Mouse (Mus musculus) embryonic facial prominence, embryonic 13.5 days (tissue): ENCODE measurements at regions not wholly inside any gene's neighbourhood (a gene's known extent, or its start where the extent isn't known, plus 50 kb on each side); places are given as distances from the start of the nearest gene placed in this dataset.
"Not testable (repeated sequence)": the region's sequence is repeated elsewhere in the genome, so short reads cannot be mapped to it uniquely, and the experiment has no call there.

Experiments
- ATAC-seq: fragments of 200-750 bp; cut with Nextera tagmentation; 2 replicates; pipeline ENCODE4 v1.8.0; 2017; ENCODE audit warnings: low read depth; ENCODE audit not compliant: insufficient number of reproducible peaks, insufficient read depth, low FRiP score, low TSS enrichment
- H3K27ac ChIP-seq: fragments of 300-500 bp; sonication (generic); 2 replicates; pipeline ENCODE4 v1.5.1; 2015; ENCODE audit warnings: moderate library complexity, mild to moderate bottlenecking, inconsistent platforms
- H3K27me3 ChIP-seq: fragments of 300-500 bp; sonication (generic); 2 replicates; pipeline ENCODE4 v1.6.1; 2015; ENCODE audit warnings: mild to moderate bottlenecking, inconsistent platforms
- H3K36me3 ChIP-seq: fragments of 300-500 bp; sonication (generic); 2 replicates; pipeline ENCODE4 v1.6.1; 2015; ENCODE audit warnings: mild to moderate bottlenecking, inconsistent platforms
- H3K4me1 ChIP-seq: fragments of 300-500 bp; sonication (generic); 2 replicates; pipeline ENCODE4 v1.6.1; 2015; ENCODE audit warnings: inconsistent platforms
- H3K4me2 ChIP-seq: fragments of 300-500 bp; sonication (generic); 2 replicates; pipeline ENCODE4 v1.6.1; 2015; ENCODE audit warnings: moderate library complexity, mild to moderate bottlenecking, inconsistent platforms
- H3K4me3 ChIP-seq: fragments of 300-500 bp; sonication (generic); 2 replicates; pipeline ENCODE4 v1.5.1; 2015; ENCODE audit warnings: mild to moderate bottlenecking, inconsistent platforms
- H3K9ac ChIP-seq: fragments of 300-500 bp; sonication (generic); 2 replicates; pipeline ENCODE4 v1.6.1; 2015; ENCODE audit warnings: mild to moderate bottlenecking, inconsistent platforms
- H3K9me3 ChIP-seq: fragments of 300-500 bp; sonication (generic); 2 replicates; pipeline ENCODE4 v1.6.1; 2016; ENCODE audit warnings: inconsistent platforms
- WGBS: fragments of 180-500 bp; shearing (Covaris S2); methylation state at CpG from one replicate; pipeline ENCODE4 v1.1.7; 2015; ENCODE audit warnings: mixed read lengths; 5-methylcytosine and 5-hydroxymethylcytosine counted together

DNA sequence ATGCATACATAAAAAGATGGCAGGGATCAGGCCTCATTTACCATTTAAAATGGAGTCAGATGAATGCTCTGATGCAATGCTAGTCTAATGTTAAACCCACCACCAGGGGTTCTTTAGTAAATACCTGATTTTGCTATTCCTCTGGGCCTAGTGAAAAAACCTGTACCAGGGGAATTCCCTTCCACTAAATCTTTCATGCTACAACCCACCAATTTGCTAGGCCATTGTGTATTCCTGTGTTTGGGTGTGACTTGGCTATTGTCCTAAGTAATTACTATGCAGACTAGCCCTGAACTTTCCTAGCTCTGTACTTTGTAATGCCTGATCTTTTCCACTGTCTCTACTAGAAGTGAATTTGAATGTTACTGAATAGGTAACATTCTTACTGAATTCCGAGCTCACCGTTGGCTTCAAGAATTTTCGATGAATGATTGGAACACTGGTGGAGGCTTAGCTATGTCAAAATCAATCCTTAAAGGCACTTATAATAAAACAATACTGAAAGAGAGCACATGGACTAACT is 99.7 kb upstream of the Sec61g start:
- H3K4me1 ChIP-seq: peaks cover 11% of the 10 kb centered on the region; the same call in 1 of the 2 replicates
- WGBS: 92% methylated on average over 3 of the region's 3 CpGs

DNA sequence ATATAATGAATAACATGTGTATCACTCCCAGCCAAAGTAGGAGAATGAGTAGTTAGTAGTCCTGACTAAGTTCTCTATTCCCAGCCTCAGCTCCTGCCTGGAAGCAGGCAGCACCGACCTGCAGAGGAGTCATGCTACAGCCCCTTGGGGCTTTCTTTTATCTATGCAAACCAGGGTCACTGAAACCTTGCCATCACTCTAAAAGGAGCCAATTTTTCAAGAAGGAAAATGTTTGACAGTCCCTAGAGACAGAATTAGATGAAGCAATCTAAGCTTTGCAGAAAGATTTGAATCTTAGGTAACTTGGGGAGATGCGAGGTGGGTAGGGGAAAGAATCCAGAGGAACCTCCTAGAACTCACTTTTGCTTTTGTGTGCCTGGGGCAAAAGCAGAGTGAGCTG is 103.5 kb upstream of the Sec61g start:
- no peak overlapping the region for H3K4me2 ChIP-seq
- no peak for ATAC-seq
- no peak overlapping the region for H3K4me3 ChIP-seq
- no peak overlapping the region for H3K9ac ChIP-seq
- H3K27me3 ChIP-seq: no peaks in the 10 kb centered on the region
- H3K4me1 ChIP-seq: peaks cover 3% of the 10 kb centered on the region; the same call in 1 of the 2 replicates
- WGBS: 30% methylated on average over 2 of the region's 2 CpGs
- H3K36me3 ChIP-seq: no peaks in the 10 kb centered on the region
- H3K27ac ChIP-seq: no peak overlapping the region
- no peaks in the 10 kb centered on the region for H3K9me3 ChIP-seq

More for the DNA sequence above, 99.7 kb upstream of the Sec61g start:
- H3K27me3 ChIP-seq, H3K4me3 ChIP-seq, ATAC-seq, H3K27ac ChIP-seq, H3K9me3 ChIP-seq, H3K9ac ChIP-seq, H3K4me2 ChIP-seq, H3K36me3 ChIP-seq: not testable (repeated sequence)

DNA sequence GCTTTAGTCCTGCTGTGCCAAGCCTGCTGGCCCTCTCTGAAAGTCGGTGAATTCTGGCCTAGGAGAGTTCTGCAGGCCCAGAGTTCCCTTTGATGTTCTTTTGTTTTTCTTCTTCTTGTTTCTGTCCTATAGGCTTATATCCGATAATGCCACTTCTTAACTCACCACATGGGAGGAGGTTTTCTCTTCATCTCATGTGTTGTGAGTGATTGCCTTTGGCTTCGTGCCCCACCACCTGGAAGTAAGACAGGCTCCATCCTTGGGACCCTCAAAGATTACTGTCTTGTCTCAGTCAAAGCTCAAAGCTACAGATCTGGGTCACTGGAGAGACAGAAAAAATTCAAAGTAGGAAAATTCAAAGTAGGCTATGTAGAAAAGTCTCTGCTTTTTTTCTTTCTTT is 104.2 kb upstream of the Sec61g start:
- H3K4me2 ChIP-seq: no peak overlapping the region
- H3K4me1 ChIP-seq: no peaks in the 10 kb centered on the region
- no peaks in the 10 kb centered on the region for H3K36me3 ChIP-seq
- H3K27ac ChIP-seq: no peak overlapping the region
- 62% methylated on average over 3 of the region's 3 CpGs for WGBS
- no peaks in the 10 kb centered on the region for H3K27me3 ChIP-seq
- H3K9me3 ChIP-seq: no peaks in the 10 kb centered on the region
- no peak overlapping the region for H3K4me3 ChIP-seq
- H3K9ac ChIP-seq: no peak overlapping the region
- ATAC-seq: 0 out of 2 replicates have a peak, but pooled peaks have one; percentile 59

DNA sequence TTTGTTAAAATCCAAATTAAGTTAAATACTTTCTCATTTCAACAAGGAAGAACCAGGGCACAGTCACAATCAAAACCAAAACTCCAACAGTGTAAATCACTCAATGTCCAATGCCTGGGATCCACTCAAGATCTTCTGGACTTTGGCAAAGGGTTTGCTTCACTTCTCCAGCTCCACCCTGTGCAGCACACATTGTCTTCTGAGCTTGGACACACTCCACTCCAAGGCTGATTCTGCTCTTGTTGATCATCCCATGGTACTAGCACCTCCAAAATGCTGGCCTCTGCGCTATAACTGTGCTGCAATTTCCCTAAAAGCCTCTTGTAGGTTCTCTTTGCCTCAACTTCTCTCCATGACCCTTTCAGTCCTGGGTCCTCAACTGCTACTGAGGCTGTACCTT is 111.5 kb upstream of the Sec61g start:
- H3K4me3 ChIP-seq: no peak overlapping the region
- H3K27me3 ChIP-seq: no peaks in the 10 kb centered on the region
- H3K9ac ChIP-seq: no peak overlapping the region
- H3K4me2 ChIP-seq: no peak overlapping the region
- H3K4me1 ChIP-seq: no peaks in the 10 kb centered on the region
- 88% methylated on average over 1 of the region's 1 CpGs for WGBS
- H3K36me3 ChIP-seq: no peaks in the 10 kb centered on the region
- no peak for ATAC-seq
- H3K27ac ChIP-seq: no peak overlapping the region
- H3K9me3 ChIP-seq: no peaks in the 10 kb centered on the region

DNA sequence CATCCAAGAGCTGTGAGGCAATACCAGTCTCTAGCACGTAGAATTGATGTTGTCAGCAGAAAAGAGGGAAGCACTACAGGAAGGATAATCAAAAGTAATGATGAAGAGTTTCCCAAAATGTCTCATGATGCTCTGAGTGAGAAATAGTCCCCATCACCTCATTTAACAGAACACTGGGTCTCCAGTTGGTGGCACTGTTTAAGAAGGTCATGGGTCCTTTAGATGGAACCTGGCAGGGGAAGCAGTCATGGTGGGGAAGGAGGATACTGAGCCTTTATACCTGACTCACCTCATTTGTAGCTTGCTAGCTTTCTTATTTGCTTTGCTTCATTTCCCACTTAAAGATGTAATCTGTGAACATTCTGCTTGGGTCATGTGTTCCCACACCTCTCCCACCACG is 115.4 kb upstream of the Sec61g start:
- Histone ChIP-seq H3K27ac (no peak overlapping the region), H3K4me2 (no peak overlapping the region), H3K9ac (no peak overlapping the region), H3K4me3 (no peak overlapping the region), H3K36me3 (no peaks in the 10 kb centered on the region), H3K4me1 (no peaks in the 10 kb centered on the region), H3K9me3 (no peaks in the 10 kb centered on the region), H3K27me3 (no peaks in the 10 kb centered on the region)
- 76% methylated on average over 2 of the region's 2 CpGs for WGBS
- ATAC-seq: no peak

DNA sequence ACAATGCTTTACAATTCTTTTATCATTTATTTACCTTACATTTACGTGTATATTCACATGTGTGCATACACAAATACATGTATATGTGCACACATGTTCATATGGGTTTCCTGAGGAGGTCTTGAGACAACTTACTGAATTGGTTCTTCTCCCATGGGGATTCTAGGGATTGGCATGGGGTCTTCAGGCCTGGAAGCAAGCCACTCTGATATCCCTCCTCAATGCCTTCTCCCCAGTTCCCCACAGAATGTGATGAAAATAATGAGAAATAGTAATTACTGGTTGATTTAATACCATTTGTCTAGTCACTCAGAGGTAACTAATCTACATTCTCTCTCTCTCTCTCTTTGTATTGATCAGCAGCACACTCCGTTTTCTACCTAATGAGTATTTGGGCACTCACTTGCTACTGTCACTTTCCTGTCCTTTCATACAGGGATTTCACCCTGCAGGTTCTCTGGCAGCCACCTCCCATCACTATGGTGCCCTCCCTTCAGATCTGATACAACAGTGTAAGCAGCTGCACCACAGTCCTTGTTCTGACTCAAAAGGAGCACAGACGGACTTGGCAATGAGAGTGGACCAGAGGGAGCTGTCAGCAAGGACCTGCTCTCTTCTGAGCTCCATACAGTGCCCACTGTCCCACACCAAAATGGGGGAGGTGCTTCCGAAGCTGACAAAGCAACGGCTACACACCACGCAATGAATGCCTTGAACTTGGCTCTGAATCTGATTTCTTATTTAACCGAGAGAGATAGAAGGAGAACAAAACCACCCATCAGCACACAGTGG is 119.2 kb upstream of the Sec61g start:
- no peak overlapping the region for H3K4me3 ChIP-seq
- no peaks in the 10 kb centered on the region for H3K36me3 ChIP-seq
- 82% methylated on average over 7 of the region's 7 CpGs for WGBS

DNA sequence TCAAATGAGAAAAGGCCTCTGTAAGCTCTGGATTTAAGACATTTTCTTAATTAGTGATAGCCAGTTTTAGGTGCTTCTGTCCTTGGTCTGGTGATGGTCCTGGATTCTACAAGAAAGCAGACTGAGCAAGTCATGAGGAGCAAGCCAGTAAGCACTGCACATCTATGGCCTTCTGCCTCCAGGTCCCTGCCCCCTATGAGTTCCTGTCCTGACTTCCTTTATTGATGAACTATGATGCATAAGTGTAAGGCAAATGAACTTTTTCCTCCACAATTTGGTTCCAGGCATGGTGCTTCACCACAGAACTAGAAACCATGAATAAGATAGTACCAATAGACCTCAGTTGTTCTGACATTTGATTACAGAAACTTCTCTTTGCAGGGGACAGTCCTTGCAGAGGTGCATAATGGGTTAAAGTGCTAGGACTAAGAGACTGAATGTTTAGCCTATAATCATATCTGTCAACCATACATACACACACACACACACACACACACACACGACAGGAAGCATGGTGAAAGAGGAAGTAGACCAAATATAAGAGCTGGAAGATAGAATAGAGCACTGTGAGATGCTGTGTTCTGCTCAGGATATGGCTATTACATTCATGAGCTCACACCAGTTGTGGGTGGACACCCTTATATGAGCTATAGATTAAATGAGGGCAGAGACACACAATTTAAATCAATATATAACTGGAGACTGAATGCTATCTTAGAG is 121.3 kb upstream of the Sec61g start:
- H3K27ac ChIP-seq: no peak overlapping the region
- no peak for ATAC-seq
- no peaks in the 10 kb centered on the region for H3K9me3 ChIP-seq
- H3K27me3 ChIP-seq: no peaks in the 10 kb centered on the region
- no peaks in the 10 kb centered on the region for H3K36me3 ChIP-seq
- H3K4me1 ChIP-seq: no peaks in the 10 kb centered on the region
- no peak overlapping the region for H3K4me3 ChIP-seq
- 36% methylated on average over 1 of the region's 1 CpGs for WGBS
- H3K4me2 ChIP-seq: no peak overlapping the region
- no peak overlapping the region for H3K9ac ChIP-seq

More for the DNA sequence above, 119.2 kb upstream of the Sec61g start:
- no peak for ATAC-seq
- H3K4me2 ChIP-seq: no peak overlapping the region
- no peaks in the 10 kb centered on the region for H3K9me3 ChIP-seq
- no peak overlapping the region for H3K9ac ChIP-seq
- H3K27ac ChIP-seq: no peak overlapping the region
- H3K4me1 ChIP-seq: no peaks in the 10 kb centered on the region
- no peaks in the 10 kb centered on the region for H3K27me3 ChIP-seq

DNA sequence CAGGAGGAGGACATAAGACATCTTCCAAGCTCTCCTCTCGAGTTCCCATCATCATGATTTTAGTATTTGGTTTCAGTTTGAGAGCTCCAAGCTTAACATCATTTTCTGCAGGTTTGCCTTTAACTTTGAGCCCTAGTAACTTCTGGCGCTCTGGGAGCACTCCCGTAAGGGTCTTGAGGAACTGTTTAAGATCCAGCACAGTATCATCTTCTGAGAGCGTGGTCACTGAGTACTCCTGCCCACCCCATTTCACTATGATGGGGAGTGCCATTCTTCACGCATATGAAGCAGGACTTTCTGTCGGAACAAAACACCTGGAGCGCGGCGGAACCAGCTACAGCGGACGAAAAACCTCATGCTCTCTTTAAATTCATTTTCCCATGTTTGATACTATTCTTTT is 116.2 kb upstream of the Egfr start:
- ATAC-seq, H3K4me3 ChIP-seq, H3K9ac ChIP-seq, H3K4me1 ChIP-seq, H3K9me3 ChIP-seq, H3K4me2 ChIP-seq, H3K27ac ChIP-seq, H3K36me3 ChIP-seq, H3K27me3 ChIP-seq: not testable (repeated sequence)
- 95% methylated on average over 11 of the region's 11 CpGs for WGBS

DNA sequence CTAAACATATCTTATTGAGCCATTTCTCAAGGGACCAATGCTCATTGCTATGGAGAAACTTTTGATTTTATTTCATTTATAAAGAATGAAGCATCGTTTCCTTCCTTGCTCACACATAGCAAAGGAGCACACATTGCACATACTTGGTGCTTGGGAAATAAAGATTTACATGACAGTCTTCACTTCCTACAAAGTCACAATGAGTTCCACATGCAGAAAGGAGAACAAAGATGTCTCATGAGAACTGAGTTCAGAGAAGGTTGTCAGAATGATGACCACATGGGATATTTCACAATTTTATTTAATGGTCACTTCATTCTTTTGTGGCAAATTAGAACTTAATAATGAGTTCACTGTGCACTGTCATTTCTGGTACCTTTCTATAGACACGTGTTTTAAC is 114.3 kb upstream of the Egfr start:
- WGBS: 72% methylated on average over 2 of the region's 2 CpGs
- no peaks in the 10 kb centered on the region for H3K27me3 ChIP-seq

DNA sequence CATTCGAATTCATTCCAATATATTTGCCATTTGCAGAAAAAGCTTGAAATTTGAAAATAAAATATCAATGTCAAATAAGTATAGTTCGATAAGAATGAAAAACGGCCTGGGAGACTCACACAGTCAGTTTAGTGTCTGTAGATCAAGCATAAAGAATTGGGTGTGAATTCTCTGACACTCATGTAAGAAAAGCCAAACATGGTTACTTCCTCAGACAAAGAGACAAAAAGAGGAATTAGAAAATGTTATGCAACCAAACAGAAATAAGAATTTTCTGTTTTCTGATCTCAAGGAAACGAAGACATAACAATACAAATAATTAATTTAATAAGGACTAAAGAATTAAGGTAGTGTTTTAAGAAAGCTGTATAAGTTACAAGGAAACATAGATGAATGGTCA is 113.7 kb upstream of the Egfr start:
- no peak overlapping the region for H3K4me2 ChIP-seq
- H3K9me3 ChIP-seq: no peaks in the 10 kb centered on the region
- no peak for ATAC-seq
- H3K4me1 ChIP-seq: no peaks in the 10 kb centered on the region
- 87% methylated on average over 4 of the region's 4 CpGs for WGBS
- H3K27ac ChIP-seq: no peak overlapping the region
- no peaks in the 10 kb centered on the region for H3K36me3 ChIP-seq
- H3K27me3 ChIP-seq: no peaks in the 10 kb centered on the region
- H3K9ac ChIP-seq: no peak overlapping the region
- no peak overlapping the region for H3K4me3 ChIP-seq

More for the DNA sequence above, 114.3 kb upstream of the Egfr start:
- H3K4me2 ChIP-seq: no peak overlapping the region
- H3K4me1 ChIP-seq: no peaks in the 10 kb centered on the region
- no peak overlapping the region for H3K27ac ChIP-seq
- no peak for ATAC-seq
- no peak overlapping the region for H3K4me3 ChIP-seq
- no peak overlapping the region for H3K9ac ChIP-seq
- no peaks in the 10 kb centered on the region for H3K36me3 ChIP-seq
- H3K9me3 ChIP-seq: no peaks in the 10 kb centered on the region

DNA sequence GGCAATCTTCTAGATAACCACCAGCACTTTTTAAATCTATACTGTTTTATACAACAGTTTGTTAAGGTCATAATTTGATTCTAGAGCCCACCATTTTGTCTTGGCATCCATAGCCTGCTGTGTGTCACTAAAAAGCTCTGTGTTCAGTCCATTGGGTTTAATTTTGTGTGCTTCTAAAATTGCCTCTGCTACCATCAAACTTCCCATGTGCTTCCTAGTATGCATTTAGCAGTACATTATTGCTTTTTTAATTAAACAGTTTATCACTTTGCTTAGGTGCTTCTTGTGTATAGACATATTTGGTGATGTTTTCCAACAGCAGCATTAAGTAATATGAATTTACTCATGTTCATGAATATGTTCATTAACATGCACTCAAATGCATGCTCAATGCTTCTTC is 102.4 kb upstream of the Egfr start:
- H3K4me3 ChIP-seq: no peak overlapping the region
- no peak overlapping the region for H3K27ac ChIP-seq
- H3K9ac ChIP-seq: no peak overlapping the region
- no peaks in the 10 kb centered on the region for H3K27me3 ChIP-seq
- no peak for ATAC-seq
- no peaks in the 10 kb centered on the region for H3K36me3 ChIP-seq
- no peaks in the 10 kb centered on the region for H3K9me3 ChIP-seq
- H3K4me1 ChIP-seq: no peaks in the 10 kb centered on the region
- H3K4me2 ChIP-seq: no peak overlapping the region

DNA sequence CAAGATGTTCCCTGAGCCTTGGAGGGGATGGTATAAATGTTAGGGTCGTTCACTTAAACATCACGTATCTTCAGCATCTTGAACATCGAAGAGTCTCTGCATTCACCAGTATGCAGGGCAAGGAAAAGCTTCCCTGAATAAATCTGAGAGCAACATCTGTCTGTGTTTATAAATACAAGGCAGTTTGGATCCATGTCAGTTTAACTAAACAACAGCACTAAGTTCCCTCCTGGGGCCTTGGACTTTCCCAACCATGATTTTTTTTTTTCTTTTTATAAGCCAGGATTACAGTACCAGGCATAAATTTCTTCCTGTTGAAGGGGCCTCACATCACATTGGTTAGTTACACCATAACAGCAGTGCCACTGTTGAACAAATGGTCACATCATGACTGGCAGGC is 88.2 kb upstream of the Egfr start:
- Histone ChIP-seq H3K4me3 (no peak overlapping the region), H3K4me1 (no peaks in the 10 kb centered on the region), H3K4me2 (no peak overlapping the region), H3K9me3 (no peaks in the 10 kb centered on the region), H3K36me3 (no peaks in the 10 kb centered on the region), H3K27me3 (no peaks in the 10 kb centered on the region), H3K9ac (no peak overlapping the region), H3K27ac (no peak overlapping the region)
- WGBS: 62% methylated on average over 3 of the region's 3 CpGs
- no peak for ATAC-seq
